ENCODE assay signal across 17 mouse cellular contexts in genomic region chr6:51069945-51070344, GRCm38 (mm10).
A peak's percentile ranks its signal among the peaks of the same experiment; 100 is the strongest.
DNase-seq lines count a peak whose midpoint lies in the region; ATAC-seq and TF ChIP-seq lines count a peak whose summit lies in the region.
"Had no signal": no experiment of that assay in that cellular context is flagged by ENCODE, and none has a peak within 500 bp of the region (broad histone marks: within the 10 kb centered on the region; RNA-seq: fewer than 3 reads in every experiment).

No protein-coding gene starts in this region.

- H3K36me3 ChIP-seq in kidney, embryonic 15.5 days: no peaks in the 10 kb centered on the region
- no peaks in the 10 kb centered on the region for H3K36me3 ChIP-seq in embryonic facial prominence, embryonic 12.5 days
- H3K36me3 ChIP-seq in embryonic facial prominence, embryonic 15.5 days: no peaks in the 10 kb centered on the region
- no peaks in the 10 kb centered on the region for H3K36me3 ChIP-seq in limb, embryonic 14.5 days (ENCODE audit: control insufficient read depth, insufficient read depth, low read length)
- H3K36me3 ChIP-seq: intestine, embryonic 15.5 days; liver, embryonic 12.5 days had no signal

- 44% methylated on average over 5 of the region's 5 CpGs for WGBS in kidney, embryonic 15.5 days
- 49% methylated on average over 5 of the region's 5 CpGs for WGBS in embryonic facial prominence, embryonic 12.5 days
- WGBS in embryonic facial prominence, embryonic 15.5 days: 18% methylated on average over 5 of the region's 5 CpGs
- 21% methylated on average over 5 of the region's 5 CpGs for WGBS in limb, embryonic 14.5 days

- H3K9ac ChIP-seq in kidney, embryonic 15.5 days: no peak overlapping the region
- no peak overlapping the region for H3K9ac ChIP-seq in embryonic facial prominence, embryonic 12.5 days
- H3K9ac ChIP-seq in embryonic facial prominence, embryonic 15.5 days: no peak overlapping the region
- H3K9ac ChIP-seq in limb, embryonic 14.5 days (ENCODE audit: low read depth, low read length, severe bottlenecking): no peak overlapping the region
- H3K9ac ChIP-seq: intestine, embryonic 15.5 days; liver, embryonic 12.5 days had no signal

- 0 out of 2 replicates have a peak overlapping the region, but pooled peaks have one; percentile 1 for H3K27ac ChIP-seq in kidney, embryonic 15.5 days
- H3K27ac ChIP-seq in embryonic facial prominence, embryonic 12.5 days: peak overlapping the region; percentile 84
- peak overlapping the region; percentile 68 for H3K27ac ChIP-seq in embryonic facial prominence, embryonic 15.5 days (replicated peaks)
- 0 out of 2 replicates have a peak overlapping the region, but pooled peaks have one; percentile 26 for H3K27ac ChIP-seq in limb, embryonic 14.5 days (replicated peaks; ENCODE audit: low read depth, low read length)
- H3K27ac ChIP-seq: gastrocnemius, adult 2 months; heart, adult 2 months; intestine, embryonic 15.5 days; liver, embryonic 12.5 days had no signal

- no peak overlapping the region for H3K4me2 ChIP-seq in kidney, embryonic 15.5 days
- no peak overlapping the region for H3K4me2 ChIP-seq in embryonic facial prominence, embryonic 12.5 days (replicated peaks)
- no peak overlapping the region for H3K4me2 ChIP-seq in embryonic facial prominence, embryonic 15.5 days (replicated peaks)
- H3K4me2 ChIP-seq in limb, embryonic 14.5 days (replicated peaks; ENCODE audit: low read depth, low read length, severe bottlenecking): no peak overlapping the region; the same call in 1 of the 2 replicates
- H3K4me2 ChIP-seq: intestine, embryonic 15.5 days; liver, embryonic 12.5 days had no signal

- no peak overlapping the region for H3K4me3 ChIP-seq in kidney, embryonic 15.5 days (replicated peaks)
- H3K4me3 ChIP-seq in embryonic facial prominence, embryonic 12.5 days: no peak overlapping the region
- H3K4me3 ChIP-seq in embryonic facial prominence, embryonic 15.5 days (replicated peaks): no peak overlapping the region
- no peak overlapping the region for H3K4me3 ChIP-seq in limb, embryonic 14.5 days (replicated peaks; ENCODE audit: low read length)
- H3K4me3 ChIP-seq: gastrocnemius, adult 2 months; heart, adult 2 months; intestine, embryonic 15.5 days; liver, embryonic 12.5 days; megakaryocyte, embryonic 14.5 days had no signal

- ATAC-seq in kidney, embryonic 15.5 days (replicated peaks; ENCODE audit: low FRiP score): no peak
- ATAC-seq in embryonic facial prominence, embryonic 12.5 days (ENCODE audit: insufficient number of reproducible peaks, insufficient read depth, low FRiP score, low TSS enrichment): no peak
- peak; percentile 79; the same call in 1 of the 2 replicates for ATAC-seq in embryonic facial prominence, embryonic 15.5 days (ENCODE audit: insufficient number of reproducible peaks, low FRiP score, low TSS enrichment, low read depth)
- ATAC-seq in limb, embryonic 14.5 days (ENCODE audit: low FRiP score, low read depth): peak; percentile 42
- ATAC-seq: intestine, embryonic 15.5 days; liver, embryonic 12.5 days had no signal

- no peaks in the 10 kb centered on the region for H3K9me3 ChIP-seq in kidney, embryonic 15.5 days (replicated peaks)
- H3K9me3 ChIP-seq in embryonic facial prominence, embryonic 12.5 days: no peaks in the 10 kb centered on the region
- no peaks in the 10 kb centered on the region for H3K9me3 ChIP-seq in embryonic facial prominence, embryonic 15.5 days (replicated peaks)
- H3K9me3 ChIP-seq in limb, embryonic 14.5 days (ENCODE audit: control insufficient read depth, low read length): no peaks in the 10 kb centered on the region
- H3K9me3 ChIP-seq: intestine, embryonic 15.5 days; liver, embryonic 12.5 days; megakaryocyte, embryonic 14.5 days had no signal

- H3K27me3 ChIP-seq in kidney, embryonic 15.5 days: no peaks in the 10 kb centered on the region
- no peaks in the 10 kb centered on the region for H3K27me3 ChIP-seq in embryonic facial prominence, embryonic 12.5 days
- no peaks in the 10 kb centered on the region for H3K27me3 ChIP-seq in embryonic facial prominence, embryonic 15.5 days
- H3K27me3 ChIP-seq in limb, embryonic 14.5 days (ENCODE audit: control insufficient read depth, insufficient read depth, low read length): no peaks in the 10 kb centered on the region
- H3K27me3 ChIP-seq: intestine, embryonic 15.5 days; liver, embryonic 12.5 days had no signal

- DNase-seq in kidney, postnatal 4 days: no peak
- no peak for DNase-seq in limb, embryonic 14.5 days (ENCODE audit: low spot score)
- DNase-seq in cerebellum, postnatal 4 days (ENCODE audit: low spot score in 2 of 2): no peak
- DNase-seq in lung, postnatal 36 days: no peak
- DNase-seq: adrenal gland, postnatal 10 days; cerebellum, adult 9-11 months; embryo, embryonic 11 days; gastrocnemius, adult 2 months; heart, adult 2 months; kidney, postnatal 10 days; thymus, adult 2 months had no signal

- TF ChIP-seq POLR2A in limb, embryonic 14.5 days (IDR thresholded peaks at IDR 0.05; ENCODE audit: borderline replicate concordance, extremely low read depth, insufficient read depth, insufficient read length): no peak

- peaks cover 23% of the 10 kb centered on the region for H3K4me1 ChIP-seq in kidney, embryonic 15.5 days
- H3K4me1 ChIP-seq in embryonic facial prominence, embryonic 12.5 days: peaks cover 17% of the 10 kb centered on the region; the same call in 1 of the 2 replicates
- peaks cover 29% of the 10 kb centered on the region for H3K4me1 ChIP-seq in embryonic facial prominence, embryonic 15.5 days
- H3K4me1 ChIP-seq in limb, embryonic 14.5 days (ENCODE audit: control insufficient read depth, insufficient read depth, low read length): peaks cover 31% of the 10 kb centered on the region
- H3K4me1 ChIP-seq: liver, embryonic 12.5 days; megakaryocyte, embryonic 14.5 days had no signal

Comparison
In these comparisons a context has a peak if more than half of its experiments do, and no peak if none do; other contexts are left out.
1. ATAC-seq: peak in embryonic facial prominence, embryonic 15.5 days (single experiment) and limb, embryonic 14.5 days (single experiment); none in kidney, embryonic 15.5 days (single experiment) and embryonic facial prominence, embryonic 12.5 days (single experiment).
2. H3K27ac ChIP-seq: peak in every context shown above with its lines; median percentile 84 in embryonic facial prominence, embryonic 12.5 days; 68 in embryonic facial prominence, embryonic 15.5 days; 26 in limb, embryonic 14.5 days; 1 in kidney, embryonic 15.5 days.